Mouse (Mus musculus) embryonic stem cell, embryonic (primary cell): ENCODE data around the gene Skap1.

Source experiments
- CTCF ChIA-PET, 4 experiments: fragments of 300-600 bp in 2 of 4; fragments of 350-600 bp in 2 of 4; sonication (Branson Sonifier 250); formaldehyde crosslinking; loops; one replicate each; lab custom pipeline; 2022; ENCODE audit warnings: inconsistent platforms in 2 of 4; lab: Charles Lee
- POLR2A ChIA-PET, 4 experiments: fragments of 300-600 bp in 2 of 4; fragments of 350-600 bp in 2 of 4; sonication (Branson Sonifier 250); formaldehyde crosslinking; loops; one replicate each; lab custom pipeline; 2022; ENCODE audit warnings: antibody characterized with exemption in 4 of 4, inconsistent platforms in 1 of 4; lab: Charles Lee

Skap1 gene

GRCm38 (mm10) chr11:96729462-96729861 is 265.1 kb downstream of the Skap1 start:
- CTCF ChIA-PET = interaction anchor here in 1 of 4 experiments (0.7 to 1.0 kb wide), 2 partner anchors 8 to 28 kb away, joined by 3 to 5 read pairs; no protein-coding TSS in a partner anchor
- POLR2A ChIA-PET = interaction anchor here in 3 of 4 experiments (0.6 to 5.4 kb wide), 5 partner anchors 13 to 816 kb away, joined by 3 to 49 read pairs (median 4); no protein-coding TSS in a partner anchor

- CTCF ChIA-PET = no interaction called here
- POLR2A ChIA-PET = interaction anchor here in 2 of 4 experiments (0.6 to 1.0 kb wide), 2 partner anchors 47 to 816 kb away, joined by 3 to 4 read pairs; partner anchors contain the start of gene Snx11 (in 1 of the 2)
These were observed 265.9 kb downstream of the Skap1 start for GRCm38 (mm10) chr11:96730327-96730726.

GRCm38 (mm10) chr11:96732657-96733056 is 268.3 kb downstream of the Skap1 start:
- CTCF ChIA-PET = interaction anchor here in 1 of 4 experiments (0.6 kb wide), 1 partner anchor 1287 kb away, joined by 3 read pairs; no protein-coding TSS in a partner anchor
- POLR2A ChIA-PET = interaction anchor here in 1 of 4 experiments (0.7 kb wide), 1 partner anchor 17 kb away, joined by 3 read pairs; no protein-coding TSS in a partner anchor

GRCm38 (mm10) chr11:96735908-96736307 is 271.5 kb downstream of the Skap1 start:
- ChIA-PET CTCF (interaction anchor here in 1 of 4 experiments (1.6 kb wide), 1 partner anchor 19 kb away, joined by 6 read pairs; no protein-coding TSS in a partner anchor), POLR2A (interaction anchor here in 3 of 4 experiments (0.6 to 1.6 kb wide), 5 partner anchors 8 to 1512 kb away, joined by 3 to 5 read pairs (median 4); no protein-coding TSS in a partner anchor)

- CTCF ChIA-PET = interaction anchor here in 2 of 4 experiments (0.5 to 1.6 kb wide), 2 partner anchors 19 to 210 kb away, joined by 6 to 7 read pairs; no protein-coding TSS in a partner anchor
- POLR2A ChIA-PET = interaction anchor here in 2 of 4 experiments (0.7 to 1.6 kb wide), 3 partner anchors 9 to 39 kb away, joined by 3 to 5 read pairs (median 4); no protein-coding TSS in a partner anchor
These were observed 272.0 kb downstream of the Skap1 start for GRCm38 (mm10) chr11:96736361-96736760.

GRCm38 (mm10) chr11:96737673-96738471 is 273.5 kb downstream of the Skap1 start:
- POLR2A ChIA-PET = interaction anchor here in 2 of 4 experiments (0.6 to 0.7 kb wide), 2 partner anchors 23 to 225 kb away, joined by 3 to 4 read pairs; no protein-coding TSS in a partner anchor
- CTCF ChIA-PET = interaction anchor here (0.6 to 1.3 kb wide), 9 partner anchors 9 to 1423 kb away, joined by 3 to 11 read pairs (median 6); no protein-coding TSS in a partner anchor

- POLR2A ChIA-PET = interaction anchor here in 2 of 4 experiments (1.1 to 1.6 kb wide), 3 partner anchors 27 to 36 kb away, joined by 4 read pairs; partner anchors contain the start of gene Snx11 (in 1 of the 2)
- CTCF ChIA-PET = no interaction called here
These were observed 276.4 kb downstream of the Skap1 start for GRCm38 (mm10) chr11:96740796-96741195.

GRCm38 (mm10) chr11:96741995-96742394 is 277.6 kb downstream of the Skap1 start:
- POLR2A ChIA-PET = interaction anchor here in 2 of 4 experiments (1.0 to 1.6 kb wide), 7 partner anchors 11 to 344 kb away, joined by 3 to 4 read pairs (median 4); partner anchors contain the start of gene Snx11 (in 1 of the 2)
- CTCF ChIA-PET = interaction anchor here in 3 of 4 experiments (0.5 to 1.0 kb wide), 4 partner anchors 25 to 470 kb away, joined by 3 to 11 read pairs (median 3); partner anchors contain the start of gene Hoxb9 (in 1 of the 3)

GRCm38 (mm10) chr11:96743000-96743399 is 278.6 kb downstream of the Skap1 start:
- ChIA-PET CTCF (no interaction called here), POLR2A (interaction anchor here in 2 of 4 experiments (0.6 to 1.5 kb wide), 2 partner anchors 77 to 343 kb away, joined by 3 read pairs; no protein-coding TSS in a partner anchor)

- POLR2A ChIA-PET = interaction anchor here in 2 of 4 experiments (1.0 to 1.1 kb wide), 3 partner anchors 11 to 185 kb away, joined by 3 read pairs; partner anchors contain the start of gene Snx11 (in 1 of the 2)
- CTCF ChIA-PET = interaction anchor here in 2 of 4 experiments (0.5 to 0.7 kb wide), 2 partner anchors 29 to 403 kb away, joined by 5 read pairs; no protein-coding TSS in a partner anchor
These were observed 279.5 kb downstream of the Skap1 start for GRCm38 (mm10) chr11:96743891-96744290.

- ChIA-PET CTCF (interaction anchor here in 1 of 4 experiments (1.3 kb wide), 1 partner anchor 10 kb away, joined by 4 read pairs; no protein-coding TSS in a partner anchor), POLR2A (interaction anchor here in 2 of 4 experiments (0.8 to 2.7 kb wide), 3 partner anchors 10 to 32 kb away, joined by 3 to 6 read pairs (median 3); no protein-coding TSS in a partner anchor)
These were observed 282.3 kb downstream of the Skap1 start for GRCm38 (mm10) chr11:96746648-96747047.

GRCm38 (mm10) chr11:96747555-96747954 is 283.2 kb downstream of the Skap1 start:
- ChIA-PET CTCF (interaction anchor here in 1 of 4 experiments (0.7 to 1.3 kb wide), 2 partner anchors 9 to 1778 kb away, joined by 3 to 4 read pairs; no protein-coding TSS in a partner anchor), POLR2A (interaction anchor here in 2 of 4 experiments (0.6 to 2.7 kb wide), 5 partner anchors 9 to 749 kb away, joined by 3 to 6 read pairs (median 3); partner anchors contain the start of gene Snx11 (in 2 of the 2))

GRCm38 (mm10) chr11:96755298-96755697 is 290.9 kb downstream of the Skap1 start:
- CTCF ChIA-PET = interaction anchor here in 2 of 4 experiments (0.6 to 3.8 kb wide), 6 partner anchors 9 to 107 kb away, joined by 3 to 19 read pairs (median 3); no protein-coding TSS in a partner anchor
- POLR2A ChIA-PET = interaction anchor here in 2 of 4 experiments (0.7 to 2.1 kb wide), 4 partner anchors 11 to 156 kb away, joined by 3 to 4 read pairs (median 3); no protein-coding TSS in a partner anchor

GRCm38 (mm10) chr11:96757421-96757820 is 293.0 kb downstream of the Skap1 start:
- ChIA-PET CTCF (interaction anchor here (0.5 to 3.8 kb wide), 24 partner anchors 10 to 1524 kb away, joined by 3 to 21 read pairs (median 4); partner anchors contain the start of gene Atp5g1 (in 1 of the 4)), POLR2A (interaction anchor here in 3 of 4 experiments (0.6 to 2.3 kb wide), 12 partner anchors 9 to 655 kb away, joined by 3 to 7 read pairs (median 4); partner anchors contain the start of gene Snx11 (in 2 of the 3))

GRCm38 (mm10) chr11:96758402-96758801 is 294.0 kb downstream of the Skap1 start:
- ChIA-PET POLR2A (interaction anchor here in 1 of 4 experiments (0.5 kb wide), 1 partner anchor 283 kb away, joined by 4 read pairs; the partner anchor contains the start of gene Lrrc46), CTCF (interaction anchor here in 3 of 4 experiments (0.7 to 3.8 kb wide), 3 partner anchors 103 to 316 kb away, joined by 5 to 21 read pairs (median 19); no protein-coding TSS in a partner anchor)

- ChIA-PET POLR2A (no interaction called here), CTCF (interaction anchor here in 1 of 4 experiments (0.6 kb wide), 1 partner anchor 45 kb away, joined by 6 read pairs; no protein-coding TSS in a partner anchor)
These were observed 295.6 kb downstream of the Skap1 start for GRCm38 (mm10) chr11:96760042-96760441.

- ChIA-PET CTCF (interaction anchor here in 2 of 4 experiments (0.6 to 1.3 kb wide), 4 partner anchors 8 to 500 kb away, joined by 3 read pairs; no protein-coding TSS in a partner anchor), POLR2A (interaction anchor here in 3 of 4 experiments (0.6 to 7.2 kb wide), 9 partner anchors 15 to 650 kb away, joined by 4 to 110 read pairs (median 5); partner anchors contain the start of genes Snx11 (in 2 of the 3), Calcoco2 (in 1 of the 3) and Nfe2l1 (in 1 of the 3))
These were observed 297.6 kb downstream of the Skap1 start for GRCm38 (mm10) chr11:96761984-96762383.
